Mouse (Mus musculus) lung, embryonic 15.5 days (tissue): ENCODE measurements around the gene Sft2d1. TPM values are rescaled to one million over a fixed set of nuclear protein-coding genes. Genes with fewer than 3 reads are reported as not detected.
"Not testable (repeated sequence)": the region's sequence is repeated elsewhere in the genome, so short reads cannot be mapped to it uniquely, and the experiment has no call there.

Experiments used
- ATAC-seq: fragments of 200-750 bp; cut with Nextera tagmentation; 2 replicates; pipeline ENCODE4 v1.8.0; 2017; ENCODE audit warnings: moderate number of reproducible peaks, borderline replicate concordance; ENCODE audit not compliant: low FRiP score, low TSS enrichment; ENCODE audit errors: extremely low read depth
- H3K27ac ChIP-seq: fragments of 300-500 bp; sonication (generic); 2 replicates; pipeline ENCODE4 v1.5.1; 2015; ENCODE audit warnings: moderate library complexity, mild to moderate bottlenecking, inconsistent platforms
- H3K27me3 ChIP-seq: fragments of 300-500 bp; sonication (generic); 2 replicates; pipeline ENCODE4 v1.6.1; 2015; ENCODE audit warnings: inconsistent platforms
- H3K36me3 ChIP-seq: fragments of 300-500 bp; sonication (generic); 2 replicates; pipeline ENCODE4 v1.6.1; 2015; ENCODE audit warnings: inconsistent platforms
- H3K4me1 ChIP-seq: fragments of 300-500 bp; sonication (generic); 2 replicates; pipeline ENCODE4 v1.6.1; 2015; ENCODE audit warnings: inconsistent platforms
- H3K4me2 ChIP-seq: fragments of 300-500 bp; sonication (generic); 2 replicates; pipeline ENCODE4 v1.6.1; 2015; ENCODE audit warnings: inconsistent platforms, mild to moderate bottlenecking, moderate library complexity
- H3K4me3 ChIP-seq: fragments of 300-500 bp; sonication (generic); 2 replicates; pipeline ENCODE4 v1.5.1; 2015; ENCODE audit warnings: mild to moderate bottlenecking, inconsistent platforms
- H3K9ac ChIP-seq: fragments of 300-500 bp; sonication (generic); 2 replicates; pipeline ENCODE4 v1.6.1; 2015; ENCODE audit warnings: inconsistent platforms
- H3K9me3 ChIP-seq: fragments of 300-500 bp; sonication (generic); 2 replicates; pipeline ENCODE4 v1.6.1; 2016; ENCODE audit warnings: inconsistent platforms
- WGBS: fragments of 180-500 bp; shearing (Covaris S2); methylation state at CpG from one replicate; pipeline ENCODE4 v1.1.7; 2015; 5-methylcytosine and 5-hydroxymethylcytosine counted together
- polyA plus RNA-seq: library from polyadenylated mRNA; unstranded; fragments of >200 nt; fragmentation: Nextera tagmentation; extraction: Ambion mirVana; gene quantifications from 2 replicates; pipeline ENCODE4 v1.2.1, GENCODE M21; 2015

The Sft2d1 gene
- polyA plus RNA-seq, 1 experiment from 2014 or later, result 75.8 TPM

- no peak overlapping the region for H3K4me3 ChIP-seq
- WGBS, result 16% methylated on average over 3 of the region's 3 CpGs
- H3K9me3 ChIP-seq, result no peaks in the 10 kb centered on the region
- peak overlapping the region; percentile 16 for H3K27ac ChIP-seq
- no peaks in the 10 kb centered on the region for H3K36me3 ChIP-seq
- H3K4me2 ChIP-seq, result no peak overlapping the region
- H3K27me3 ChIP-seq, result no peaks in the 10 kb centered on the region
- no peak for ATAC-seq
- no peak overlapping the region for H3K9ac ChIP-seq
- H3K4me1 ChIP-seq, result 0 out of 2 replicates have a peak, but pooled peaks cover 4% of the 10 kb centered on the region
Measured at GRCm38 (mm10) chr17:8305801-8306200, 5.1 kb upstream of the Sft2d1 start.

GRCm38 (mm10) chr17:8311751-8312150, 849 bp downstream of the Sft2d1 start:
- no peak for ATAC-seq
- Histone ChIP-seq H3K27ac (no peak overlapping the region), H3K27me3 (no peaks in the 10 kb centered on the region), H3K4me3 (peak overlapping the region; percentile 86), H3K9ac (peak overlapping the region; percentile 77), H3K36me3 (no peaks in the 10 kb centered on the region), H3K9me3 (no peaks in the 10 kb centered on the region), H3K4me1 (peaks cover 19% of the 10 kb centered on the region), H3K4me2 (peak overlapping the region; percentile 56)
- 35% methylated on average over 3 of the region's 3 CpGs for WGBS

- no peak overlapping the region for H3K9ac ChIP-seq
- WGBS, result 89% methylated on average over 3 of the region's 3 CpGs
- no peak overlapping the region for H3K27ac ChIP-seq
- H3K9me3 ChIP-seq, result no peaks in the 10 kb centered on the region
- no peaks in the 10 kb centered on the region for H3K36me3 ChIP-seq
- no peak overlapping the region for H3K4me3 ChIP-seq
- H3K4me1 ChIP-seq, result peaks cover 19% of the 10 kb centered on the region
- ATAC-seq, result no peak
- H3K27me3 ChIP-seq, result no peaks in the 10 kb centered on the region
- no peak overlapping the region for H3K4me2 ChIP-seq
Measured at GRCm38 (mm10) chr17:8313976-8314375, 3.1 kb downstream of the Sft2d1 start.

- Histone ChIP-seq H3K9ac (no peak overlapping the region), H3K9me3 (no peaks in the 10 kb centered on the region), H3K4me1 (peaks cover 16% of the 10 kb centered on the region), H3K36me3 (0 out of 2 replicates have a peak, but pooled peaks cover 1% of the 10 kb centered on the region), H3K4me2 (no peak overlapping the region), H3K4me3 (no peak overlapping the region), H3K27ac (no peak overlapping the region), H3K27me3 (no peaks in the 10 kb centered on the region)
- ATAC-seq, result no peak
- WGBS, result 65% methylated on average over 1 of the region's 1 CpGs
Measured at GRCm38 (mm10) chr17:8316251-8316650, 5.3 kb downstream of the Sft2d1 start.

- not testable (repeated sequence) for H3K9me3 ChIP-seq, H3K4me1 ChIP-seq, H3K27ac ChIP-seq, ATAC-seq, H3K9ac ChIP-seq, H3K36me3 ChIP-seq, H3K4me3 ChIP-seq, H3K4me2 ChIP-seq, H3K27me3 ChIP-seq
- 94% methylated on average over 11 of the region's 11 CpGs for WGBS
Measured at GRCm38 (mm10) chr17:8326877-8327276, 16.0 kb downstream of the Sft2d1 start.

GRCm38 (mm10) chr17:8328511-8329174, 17.7 kb downstream of the Sft2d1 start:
- Histone ChIP-seq H3K36me3 (peaks cover 9% of the 10 kb centered on the region), H3K27ac (no peak overlapping the region), H3K4me1 (no peaks in the 10 kb centered on the region), H3K9me3 (no peaks in the 10 kb centered on the region), H3K4me3 (no peak overlapping the region), H3K27me3 (no peaks in the 10 kb centered on the region), H3K4me2 (no peak overlapping the region), H3K9ac (no peak overlapping the region)
- WGBS, result 64% methylated on average over 7 of the region's 7 CpGs
- ATAC-seq, result no peak

- H3K27me3 ChIP-seq, result no peaks in the 10 kb centered on the region
- ATAC-seq, result no peak
- no peak overlapping the region for H3K4me2 ChIP-seq
- H3K4me3 ChIP-seq, result no peak overlapping the region
- H3K36me3 ChIP-seq, result peaks cover 9% of the 10 kb centered on the region
- no peak overlapping the region for H3K27ac ChIP-seq
- H3K9me3 ChIP-seq, result no peaks in the 10 kb centered on the region
- 70% methylated on average over 5 of the region's 5 CpGs for WGBS
- H3K9ac ChIP-seq, result no peak overlapping the region
- no peaks in the 10 kb centered on the region for H3K4me1 ChIP-seq
Measured at GRCm38 (mm10) chr17:8330602-8331001, 19.7 kb downstream of the Sft2d1 start.

- H3K4me2 ChIP-seq, H3K4me3 ChIP-seq, H3K36me3 ChIP-seq, ATAC-seq, H3K27ac ChIP-seq, H3K9ac ChIP-seq, H3K9me3 ChIP-seq: not testable (repeated sequence)
- WGBS, result 71% methylated on average over 2 of the region's 5 CpGs
- H3K27me3 ChIP-seq, result peaks cover 36% of the 10 kb centered on the region
- peaks cover 25% of the 10 kb centered on the region for H3K4me1 ChIP-seq
Measured at GRCm38 (mm10) chr17:8337159-8337558, 26.3 kb downstream of the Sft2d1 start, which contains the start of gene Prr18. Prr18 (plus strand) TSS chr17:8337459.

- H3K4me3 ChIP-seq, result peak overlapping the region; percentile 53
- 0 out of 2 replicates have a peak, but pooled peaks have one; percentile 37 for ATAC-seq
- no peaks in the 10 kb centered on the region for H3K9me3 ChIP-seq
- H3K27me3 ChIP-seq, result peaks cover 44% of the 10 kb centered on the region
- no peak overlapping the region for H3K9ac ChIP-seq
- H3K36me3 ChIP-seq, result no peaks in the 10 kb centered on the region
- peak overlapping the region; percentile 99 for H3K4me2 ChIP-seq
- 18% methylated on average over 8 of the region's 8 CpGs for WGBS
- peaks cover 29% of the 10 kb centered on the region for H3K4me1 ChIP-seq
- peak overlapping the region; percentile 36; the same call in 1 of the 2 replicates for H3K27ac ChIP-seq
Measured at GRCm38 (mm10) chr17:8339666-8340374, 28.9 kb downstream of the Sft2d1 start.

- WGBS, result 0% methylated on average over 50 of the region's 92 CpGs
Measured at GRCm38 (mm10) chr17:8340407-8341359, 29.8 kb downstream of the Sft2d1 start.

GRCm38 (mm10) chr17:8341360-8341963, 30.6 kb downstream of the Sft2d1 start:
- Histone ChIP-seq H3K27ac (no peak overlapping the region), H3K27me3 (peaks cover 44% of the 10 kb centered on the region), H3K36me3 (no peaks in the 10 kb centered on the region), H3K9ac (peak overlapping the region; percentile 42), H3K9me3 (no peaks in the 10 kb centered on the region), H3K4me3 (peak overlapping the region; percentile 53), H3K4me2 (peak overlapping the region; percentile 99), H3K4me1 (peaks cover 29% of the 10 kb centered on the region)
- peak; percentile 27; the same call in 1 of the 2 replicates for ATAC-seq
- 12% methylated on average over 46 of the region's 46 CpGs for WGBS

More at GRCm38 (mm10) chr17:8340407-8341359, 29.8 kb downstream of the Sft2d1 start:
- H3K27me3 ChIP-seq, result peaks cover 44% of the 10 kb centered on the region
- H3K4me1 ChIP-seq, result peaks cover 29% of the 10 kb centered on the region
- no peaks in the 10 kb centered on the region for H3K9me3 ChIP-seq
- peak overlapping the region; percentile 42 for H3K9ac ChIP-seq
- peak overlapping the region; percentile 53 for H3K4me3 ChIP-seq
- H3K27ac ChIP-seq, result peak overlapping the region; percentile 2; the same call in 1 of the 2 replicates
- peak overlapping the region; percentile 99 for H3K4me2 ChIP-seq
- peak; percentile 55 for ATAC-seq
- H3K36me3 ChIP-seq, result no peaks in the 10 kb centered on the region
